Mouse (Mus musculus) testis, adult 2 months (tissue): Measurements from ENCODE around the gene Trim25. TPM values are rescaled to one million over a fixed set of nuclear protein-coding genes. Genes with fewer than 3 reads are reported as not detected.

Source experiments
- H3K27ac ChIP-seq: fragments of 200-500 bp; 2 replicates; pipeline ENCODE4 v1.5.1; 2012; ENCODE audit warnings: low read depth, low read length; ENCODE audit not compliant: control insufficient read depth, insufficient read depth
- H3K27me3 ChIP-seq: fragments of 200-500 bp; 2 replicates; pipeline ENCODE4 v1.6.1; 2012; ENCODE audit warnings: mild to moderate bottlenecking, low read length, moderate library complexity; ENCODE audit not compliant: control insufficient read depth, insufficient read depth
- H3K36me3 ChIP-seq: fragments of 200-500 bp; 2 replicates; pipeline ENCODE4 v1.6.1; 2012; ENCODE audit warnings: mild to moderate bottlenecking, low read length; ENCODE audit not compliant: control insufficient read depth, insufficient read depth
- H3K4me1 ChIP-seq: fragments of 200-500 bp; 2 replicates; pipeline ENCODE4 v1.6.1; 2012; ENCODE audit warnings: low read length; ENCODE audit not compliant: control insufficient read depth, insufficient read depth
- H3K4me3 ChIP-seq: fragments of 200-500 bp; 2 replicates; pipeline ENCODE4 v1.5.1; 2012; ENCODE audit warnings: low read depth, mild to moderate bottlenecking, low read length, moderate library complexity, mixed read lengths; ENCODE audit not compliant: control insufficient read depth
- CTCF ChIP-seq: fragments of 200-500 bp; IDR thresholded peaks from 2 replicates; pipeline ENCODE4 v1.5.1; 2012; ENCODE audit warnings: low read depth, mild to moderate bottlenecking, inconsistent platforms, low read length, moderate library complexity; ENCODE audit not compliant: control insufficient read depth, insufficient read depth, insufficient replicate concordance
- POLR2A ChIP-seq: fragments of 200-500 bp; IDR thresholded peaks from 2 replicates; pipeline ENCODE4 v1.6.1; 2012; ENCODE audit warnings: low read depth, mild to moderate bottlenecking, inconsistent platforms, low read length, moderate library complexity; ENCODE audit not compliant: control insufficient read depth
- polyA plus RNA-seq: library from polyadenylated mRNA; depleted of rRNA; stranded (reverse); fragments of >200 nt; gene quantifications from 2 replicates; pipeline ENCODE4 v1.2.3, GENCODE M21; 2012

Trim25 gene
- polyA plus RNA-seq, 1 experiment: 4.3 TPM

DNA sequence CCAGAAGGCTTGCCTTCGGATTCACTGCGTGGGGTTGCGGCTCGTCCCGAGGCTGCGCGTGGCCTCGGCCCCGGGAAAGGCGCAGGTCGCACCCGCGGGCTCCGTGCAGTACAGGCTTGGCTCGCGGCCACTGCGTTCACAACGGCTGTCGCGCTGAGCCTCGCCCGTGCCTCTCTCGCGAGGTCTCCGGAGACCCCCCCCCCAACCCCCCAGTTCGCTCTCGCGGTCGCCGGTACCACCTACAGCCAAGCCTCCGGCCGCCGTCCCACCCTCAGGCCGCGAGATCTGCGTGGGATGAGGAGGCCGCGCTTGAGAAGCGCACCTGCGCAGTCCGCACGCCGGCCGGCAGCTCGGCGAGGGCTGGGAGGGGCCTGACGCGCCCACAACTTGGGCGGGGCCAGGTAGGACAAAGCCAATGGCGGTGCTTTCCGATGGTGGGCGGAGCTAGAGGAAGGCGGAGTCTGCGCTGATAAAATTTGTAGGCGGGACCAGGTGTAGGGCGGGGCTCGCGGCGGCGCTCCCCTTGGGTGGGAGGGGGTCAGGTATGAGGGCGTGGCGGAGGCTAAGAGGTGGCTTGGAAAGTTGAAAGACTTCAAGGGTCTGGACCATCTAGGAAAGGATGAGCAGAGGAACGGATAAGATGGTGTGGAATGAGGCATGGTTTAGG lies 61.4 kb downstream of the Trim25 start:
- H3K4me1 ChIP-seq: peaks cover 12% of the 10 kb centered on the region
- TF ChIP-seq CTCF: no peak
- peak; percentile 75 for TF ChIP-seq POLR2A
- H3K27me3 ChIP-seq: no peaks in the 10 kb centered on the region
- H3K27ac ChIP-seq: peak overlapping the region; percentile 83
- peak overlapping the region; percentile 85 for H3K4me3 ChIP-seq
- no peaks in the 10 kb centered on the region for H3K36me3 ChIP-seq

DNA sequence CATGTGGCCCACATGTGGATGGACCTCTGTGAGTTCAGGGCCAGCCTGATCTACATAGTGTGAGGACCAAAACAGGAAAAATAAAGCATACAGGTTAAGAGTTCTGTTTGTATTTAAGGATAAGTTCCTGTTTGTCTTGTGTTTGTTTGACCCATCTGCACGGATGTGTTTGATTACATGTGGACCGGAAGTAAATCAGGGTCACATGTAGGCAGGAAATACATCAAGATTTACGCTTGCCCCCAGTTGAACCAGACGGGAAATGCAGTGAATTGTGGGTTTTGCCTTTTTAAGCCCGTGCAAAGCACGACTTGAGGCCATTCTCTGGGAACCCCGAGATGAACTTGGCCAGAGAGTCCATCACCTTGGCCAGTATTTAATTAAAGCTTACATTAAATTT lies 62.2 kb downstream of the Trim25 start:
- Histone ChIP-seq H3K4me1 (peaks cover 12% of the 10 kb centered on the region), H3K27me3 (no peaks in the 10 kb centered on the region), H3K27ac (no peak overlapping the region; the same call in 1 of the 2 replicates), H3K4me3 (peak overlapping the region; percentile 70), H3K36me3 (no peaks in the 10 kb centered on the region)
- TF ChIP-seq CTCF: no peak
- no peak for TF ChIP-seq POLR2A

DNA sequence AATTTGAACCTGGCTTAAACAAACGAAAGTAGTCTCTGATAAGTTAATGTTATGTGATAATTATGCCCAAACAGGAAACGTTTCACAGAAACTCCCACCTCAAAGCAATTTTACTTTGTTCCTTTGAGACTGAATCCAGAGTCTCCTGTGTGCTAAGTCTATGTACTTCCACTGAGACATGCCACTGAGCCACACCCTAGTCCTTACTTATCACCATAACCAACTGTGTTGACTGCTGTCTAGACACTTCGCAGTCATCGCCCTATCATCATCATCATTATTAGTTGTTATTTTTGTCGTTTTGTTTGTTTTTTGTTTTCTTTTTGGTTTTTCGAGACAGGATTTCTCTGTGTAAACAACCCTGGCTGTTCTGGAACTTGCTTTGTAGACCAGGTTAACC lies 65.1 kb downstream of the Trim25 start:
- Histone ChIP-seq H3K27ac (no peak overlapping the region), H3K4me1 (peaks cover 6% of the 10 kb centered on the region), H3K27me3 (no peaks in the 10 kb centered on the region), H3K36me3 (no peaks in the 10 kb centered on the region), H3K4me3 (no peak overlapping the region)
- TF ChIP-seq CTCF: no peak
- no peak for TF ChIP-seq POLR2A

DNA sequence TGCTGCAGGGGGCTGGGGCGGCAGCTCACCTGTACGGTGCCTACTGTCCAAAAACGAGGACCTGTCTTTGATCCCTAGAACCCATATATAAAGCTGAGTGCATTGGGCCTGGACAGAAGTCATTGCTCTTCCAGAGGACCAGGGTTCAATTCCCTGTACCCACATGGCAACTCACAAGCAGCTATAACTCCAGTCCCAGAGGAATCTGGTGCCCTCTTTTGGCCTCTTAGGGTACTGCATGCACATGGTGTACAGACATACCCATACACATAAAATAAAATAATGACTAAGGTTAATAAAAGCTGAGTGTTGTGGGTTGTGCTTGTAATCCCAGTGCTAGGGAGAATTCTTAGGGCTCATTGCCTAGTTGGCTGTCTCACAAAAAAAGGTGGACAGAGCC lies 66.1 kb downstream of the Trim25 start:
- no peak overlapping the region for H3K4me3 ChIP-seq
- no peak overlapping the region for H3K27ac ChIP-seq
- H3K4me1 ChIP-seq: peaks cover 2% of the 10 kb centered on the region; the same call in 1 of the 2 replicates
- H3K36me3 ChIP-seq: no peaks in the 10 kb centered on the region
- TF ChIP-seq POLR2A (no peak), CTCF (peak; percentile 37; the same call in 1 of the 2 replicates)
- H3K27me3 ChIP-seq: no peaks in the 10 kb centered on the region

DNA sequence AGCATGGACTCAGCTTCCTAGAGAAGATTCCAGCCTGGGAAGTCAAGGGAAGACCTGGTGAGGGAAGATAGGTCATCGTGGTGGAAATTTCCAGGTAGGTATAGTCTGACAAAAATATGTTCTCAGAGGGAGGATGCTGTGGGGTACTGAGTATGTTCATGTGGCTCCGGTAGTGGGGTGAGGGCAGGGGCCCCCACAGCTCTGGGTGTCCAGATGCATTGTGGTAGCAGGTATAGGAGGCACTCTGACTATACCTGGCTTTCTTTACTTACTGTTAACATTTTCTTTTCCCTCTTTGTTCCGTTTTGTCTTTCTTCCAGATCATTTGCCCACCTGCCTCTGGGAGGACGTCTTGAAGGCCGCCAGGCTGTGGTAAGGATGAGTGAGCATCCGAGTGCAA lies 67.0 kb downstream of the Trim25 start:
- TF ChIP-seq POLR2A (no peak), CTCF (no peak)

DNA sequence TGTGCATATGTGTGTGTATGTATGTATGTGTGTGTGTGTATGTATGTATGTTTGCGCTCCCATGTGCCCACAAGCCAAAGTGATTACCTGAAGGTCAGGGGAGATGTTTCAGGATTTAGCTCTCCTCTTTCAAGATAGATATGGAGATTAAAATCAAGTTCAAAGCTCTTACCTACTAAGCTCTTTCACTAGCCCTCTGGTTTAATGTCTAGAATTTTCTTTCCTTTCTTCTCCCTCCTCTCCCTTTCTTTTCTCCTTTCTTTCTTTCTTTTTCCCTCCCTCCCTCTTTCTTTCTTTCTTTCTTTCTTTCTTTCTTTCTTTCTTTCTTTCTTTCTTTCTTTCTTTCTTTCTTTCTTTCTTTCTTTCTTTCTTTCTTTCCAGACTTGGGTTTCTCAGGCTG lies 67.6 kb downstream of the Trim25 start, which contains the start of gene Dgke:
Gene Dgke, minus strand, starts transcription at position 101 of the 400 bp plus-strand sequence.
- Histone ChIP-seq H3K4me3 (no peak within 1 kb of the TSS), H3K27ac (no peak within 1 kb of the TSS), H3K36me3 (no peaks in the 10 kb centered on the region), H3K27me3 (no peaks in the 10 kb centered on the region), H3K4me1 (no peaks in the 10 kb centered on the region; the same call in 1 of the 2 replicates)
- TF ChIP-seq CTCF (no peak), POLR2A (no peak)

More for the DNA sequence above, 67.0 kb downstream of the Trim25 start:
- Histone ChIP-seq H3K4me3 (no peak overlapping the region), H3K4me1 (peaks cover 2% of the 10 kb centered on the region; the same call in 1 of the 2 replicates), H3K27me3 (no peaks in the 10 kb centered on the region), H3K27ac (no peak overlapping the region), H3K36me3 (no peaks in the 10 kb centered on the region)

DNA sequence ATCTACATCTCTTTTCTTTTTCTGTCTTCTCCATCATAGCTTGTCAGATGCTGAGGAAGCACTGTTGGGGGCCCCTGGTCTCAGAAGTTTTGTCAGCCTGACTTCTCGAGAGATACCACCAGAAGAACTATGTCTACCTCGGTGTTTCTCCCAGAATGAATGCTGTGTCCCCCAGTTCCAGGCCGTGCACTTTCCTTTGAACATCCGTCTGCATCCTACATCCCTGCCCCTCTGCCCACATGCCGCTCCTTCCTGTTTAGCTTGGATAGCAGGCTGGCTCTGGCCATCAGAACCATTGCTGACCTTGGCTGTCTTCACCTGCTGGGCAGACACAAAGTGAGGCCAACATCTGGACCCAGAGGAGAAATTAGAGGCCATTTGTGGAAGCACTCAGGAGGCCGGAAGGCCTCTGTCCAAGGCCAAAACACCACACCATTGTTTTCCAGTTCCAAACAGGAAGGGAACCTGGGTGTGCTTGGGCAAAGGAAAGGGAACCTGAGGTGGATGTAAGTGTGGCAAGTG lies 68.2 kb downstream of the Trim25 start:
- H3K36me3 ChIP-seq: no peaks in the 10 kb centered on the region

More for the DNA sequence above, 68.2 kb downstream of the Trim25 start:
- H3K4me1 ChIP-seq: no peaks in the 10 kb centered on the region
- H3K4me3 ChIP-seq: no peak overlapping the region
- TF ChIP-seq POLR2A (no peak), CTCF (no peak)
- H3K27me3 ChIP-seq: no peaks in the 10 kb centered on the region
- H3K27ac ChIP-seq: no peak overlapping the region
